12 mouse cellular contexts compared by ENCODE assay signal in the genomic region with DNA sequence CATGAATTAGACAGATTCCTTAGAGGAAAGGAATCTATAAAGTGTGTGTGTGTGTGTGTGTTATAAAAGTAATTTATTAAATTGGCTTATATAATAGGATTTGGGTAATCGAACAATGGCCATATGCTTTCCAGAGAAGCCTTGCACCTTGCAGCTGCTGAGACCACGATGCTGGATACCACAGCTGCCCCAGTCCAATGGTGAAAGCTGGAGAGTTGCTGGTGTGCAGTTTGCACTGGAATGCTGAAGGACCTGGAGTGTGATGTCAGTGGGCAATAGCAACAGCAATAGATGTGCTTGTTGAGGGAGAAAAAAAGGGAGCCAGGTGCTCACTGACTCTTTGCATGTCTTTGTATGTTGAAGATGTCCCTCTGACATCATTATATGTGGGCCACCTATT.
"Had no signal": no experiment of that assay in that cellular context is flagged by ENCODE, and none has a peak within 500 bp of the region (broad histone marks: within the 10 kb centered on the region; RNA-seq: fewer than 3 reads in every experiment).

No protein-coding gene starts in this region.

- DNase-seq: retina, postnatal 1 day; right cerebral cortex, adult 18-20 months; right cerebral cortex, postnatal 14 days; right cerebral cortex, postnatal 25 days; right cerebral cortex, postnatal 4 days; spleen, adult 18-20 months; thymus, adult 18-20 months; thymus, adult 2 months; thymus, postnatal 14 days; thymus, postnatal 25 days; thymus, postnatal 36 days; thymus, postnatal 4 days had no signal
